Mouse (Mus musculus): ENCODE measurements around the gene Ankrd34a.
A peak's percentile ranks its signal among the peaks of the same experiment; 100 is the strongest.

The Ankrd34a gene

GRCm38 (mm10) chr3:96596228-96596707, at the start of gene Ankrd34a:
Gene Ankrd34a, plus strand, starts transcription at chr3:96596636.
- DNase-seq, result no peak

- no peak for DNase-seq
Measured at GRCm38 (mm10) chr3:96546880-96547279, 49.6 kb upstream of the Ankrd34a start.

- DNase-seq, result peak; percentile 83
Measured at GRCm38 (mm10) chr3:96547389-96547960, 49.0 kb upstream of the Ankrd34a start.

GRCm38 (mm10) chr3:96548824-96549223, 47.6 kb upstream of the Ankrd34a start:
- DNase-seq, result no peak

GRCm38 (mm10) chr3:96549346-96549745, 47.1 kb upstream of the Ankrd34a start:
- DNase-seq, result no peak

- peak; percentile 79 for DNase-seq
Measured at GRCm38 (mm10) chr3:96551203-96551602, 45.2 kb upstream of the Ankrd34a start.

GRCm38 (mm10) chr3:96551890-96552289, 44.5 kb upstream of the Ankrd34a start:
- DNase-seq, result no peak

- DNase-seq, result no peak
Measured at GRCm38 (mm10) chr3:96553601-96554000, 42.8 kb upstream of the Ankrd34a start.

- DNase-seq, result no peak
Measured at GRCm38 (mm10) chr3:96554251-96554650, 42.2 kb upstream of the Ankrd34a start.

GRCm38 (mm10) chr3:96555041-96555596, 41.3 kb upstream of the Ankrd34a start:
- DNase-seq, result peak; percentile 52

- DNase-seq, result no peak
Measured at GRCm38 (mm10) chr3:96555999-96556614, 40.3 kb upstream of the Ankrd34a start.

- peak; percentile 68 for DNase-seq
Measured at GRCm38 (mm10) chr3:96556651-96557635, 39.5 kb upstream of the Ankrd34a start.

- DNase-seq, result peak; percentile 100
Measured at GRCm38 (mm10) chr3:96557694-96558093, 38.7 kb upstream of the Ankrd34a start, which contains the start of gene Txnip. Gene Txnip, plus strand, starts transcription at chr3:96557957.

GRCm38 (mm10) chr3:96558159-96558558, 38.3 kb upstream of the Ankrd34a start:
- DNase-seq, result peak; percentile 55

- no peak for DNase-seq
Measured at GRCm38 (mm10) chr3:96558668-96559196, 37.7 kb upstream of the Ankrd34a start.

- no peak for DNase-seq
Measured at GRCm38 (mm10) chr3:96559398-96559910, 37.0 kb upstream of the Ankrd34a start.

GRCm38 (mm10) chr3:96559911-96560850, 36.3 kb upstream of the Ankrd34a start:
- DNase-seq, result no peak

- DNase-seq, result no peak
Measured at GRCm38 (mm10) chr3:96560881-96561668, 35.4 kb upstream of the Ankrd34a start.

GRCm38 (mm10) chr3:96561946-96562681, 34.3 kb upstream of the Ankrd34a start:
- DNase-seq, result no peak

GRCm38 (mm10) chr3:96563267-96563666, 33.2 kb upstream of the Ankrd34a start:
- peak; percentile 48 for DNase-seq
